Mouse (Mus musculus) testis, postnatal 10 days (tissue): ENCODE measurements around the gene Gm11565.
"Not testable (repeated sequence)": the region's sequence is repeated elsewhere in the genome, so short reads cannot be mapped to it uniquely, and the experiment has no call there.

ENCODE experiments used
- DNase-seq: peaks from one replicate; pipeline ENCODE4 v3.0.0; 2021; ENCODE audit warnings: low spot score

Gm11565 gene

GRCm38 (mm10) chr11:99914451-99914850 lies at the start of gene Gm11565:
Gm11565 (plus strand) TSS chr11:99914751.
- no peak for DNase-seq

GRCm38 (mm10) chr11:99873089-99873488 lies 41.5 kb upstream of the Gm11565 start, which contains the start of gene Krtap9-1:
Krtap9-1 (plus strand) TSS chr11:99873389.
- DNase-seq = not testable (repeated sequence)

GRCm38 (mm10) chr11:99878887-99879286 lies 35.7 kb upstream of the Gm11565 start, which contains the start of gene Gm11567:
Gm11567 (plus strand) TSS chr11:99879187.
- not testable (repeated sequence) for DNase-seq

DNA sequence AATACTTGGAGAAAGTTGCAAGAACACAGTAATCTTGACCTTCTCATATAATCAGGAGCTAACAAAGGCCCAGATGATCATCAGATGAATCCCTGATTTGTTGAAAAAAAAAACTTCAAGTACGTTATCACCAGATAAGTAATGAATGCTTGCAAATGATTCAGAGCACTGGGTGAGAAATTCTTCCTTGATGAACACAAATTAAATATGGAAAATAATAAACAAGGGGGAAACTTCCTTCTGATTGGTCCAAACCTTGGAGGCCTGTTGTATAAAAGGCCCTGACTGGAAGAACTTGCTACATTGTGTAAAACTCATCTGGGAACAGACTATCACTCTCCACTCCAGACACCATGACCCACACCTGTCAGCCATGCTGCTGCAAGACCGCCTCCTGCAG lies 6.9 kb upstream of the Gm11565 start, which contains the start of gene Krtap31-1:
Gene Krtap31-1, plus strand, starts transcription at position 301 of the 400 bp plus-strand sequence.
- no peak for DNase-seq

- no peak for DNase-seq
Measured at GRCm38 (mm10) chr11:99935991-99936390, 21.4 kb downstream of the Gm11565 start, which contains the start of gene Krtap31-2. Krtap31-2 (plus strand) TSS chr11:99936291.

DNA sequence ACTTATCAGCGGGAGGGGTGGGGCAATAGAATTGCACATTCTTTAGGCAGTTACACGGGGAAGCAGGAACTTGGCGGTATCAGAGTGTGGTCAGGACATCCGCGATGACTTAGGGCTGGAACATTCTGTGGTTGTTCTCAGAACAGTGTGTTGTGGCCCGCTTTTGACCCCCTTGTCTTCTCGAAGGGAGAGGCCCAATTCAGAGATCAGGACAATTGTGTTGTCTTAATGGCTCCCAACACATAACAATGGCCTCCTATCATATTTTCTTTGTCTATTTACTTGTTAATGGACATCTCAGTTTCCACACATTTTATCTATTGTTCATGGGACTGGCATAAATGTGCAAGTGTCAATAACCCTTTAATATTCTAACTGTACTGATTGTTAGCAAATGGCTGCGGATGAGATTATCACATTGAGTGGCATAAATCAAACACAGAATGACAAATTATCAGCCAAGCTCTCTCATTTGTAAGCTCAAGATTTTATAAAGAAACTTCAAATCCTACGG lies 23.3 kb downstream of the Gm11565 start:
- no peak for DNase-seq

- DNase-seq = no peak
Measured at GRCm38 (mm10) chr11:99948175-99948574, 33.6 kb downstream of the Gm11565 start, which contains the start of gene Krtap9-5. Krtap9-5 (plus strand) TSS chr11:99948475.

DNA sequence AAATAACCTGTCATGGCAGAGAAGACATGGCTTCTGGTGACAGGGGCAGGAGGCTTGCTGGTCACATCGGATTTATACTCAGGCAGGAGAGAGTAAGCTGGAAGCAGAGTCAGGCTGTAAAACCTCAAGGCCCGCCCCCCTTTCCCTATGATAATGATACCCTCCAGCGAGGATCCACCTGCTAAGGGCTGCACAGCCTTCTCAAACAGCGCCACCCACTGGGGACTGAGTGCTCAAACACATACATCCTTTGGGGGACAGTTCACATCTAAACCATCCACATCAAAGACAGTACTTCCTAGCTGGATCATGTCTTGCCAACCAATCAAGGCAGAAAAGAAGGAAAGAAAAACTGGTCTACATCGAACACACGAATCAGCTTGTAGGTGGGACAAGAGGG lies 49.7 kb downstream of the Gm11565 start:
- DNase-seq = no peak
